Mouse (Mus musculus): Measurements from ENCODE around the gene Orai2.
"Not testable (repeated sequence)": the region's sequence is repeated elsewhere in the genome, so short reads cannot be mapped to it uniquely, and the experiment has no call there.

The Orai2 gene

DNA sequence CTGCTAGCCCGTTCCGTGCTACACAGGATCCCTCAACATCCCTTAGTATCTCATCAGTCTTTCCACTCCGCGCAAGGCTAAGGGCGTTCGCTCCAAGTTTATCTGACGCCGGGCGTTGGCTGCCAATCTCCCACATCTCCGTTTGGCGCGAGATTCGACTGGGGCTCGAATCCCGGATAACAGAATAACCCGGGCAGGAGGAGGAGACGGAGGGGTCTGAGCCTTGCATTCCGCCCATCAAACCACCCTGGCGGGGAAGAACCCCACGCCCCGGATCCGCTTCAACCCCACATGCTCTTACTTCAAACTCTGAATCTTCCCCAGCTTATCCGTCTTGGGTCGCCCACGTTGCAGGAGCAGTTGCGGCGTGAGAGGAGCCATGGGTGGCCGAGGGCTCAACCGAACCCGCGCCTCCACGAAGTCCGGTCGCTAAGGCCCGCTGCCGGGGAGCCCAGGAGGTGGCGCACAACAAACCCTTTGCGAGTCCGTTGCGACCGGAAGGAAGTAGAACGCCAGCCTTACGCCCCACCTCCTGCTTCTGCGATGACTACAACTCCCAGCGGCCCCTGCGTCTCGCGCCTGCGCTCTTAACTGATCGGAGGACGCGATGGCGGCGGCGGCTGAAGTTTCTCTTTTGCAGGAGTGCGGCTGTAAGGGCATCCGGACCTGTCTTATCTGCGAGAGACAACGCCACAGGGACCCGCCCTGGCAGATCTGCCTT lies 34.8 kb downstream of the Orai2 start, which contains the start of the genes Lrwd1 and Alkbh4:
TSS of gene Lrwd1 (minus strand) at position 504 of the 721 bp plus-strand sequence.
TSS of gene Alkbh4 (plus strand) at position 576 of the 721 bp plus-strand sequence.
- peak; percentile 99 for DNase-seq

DNA sequence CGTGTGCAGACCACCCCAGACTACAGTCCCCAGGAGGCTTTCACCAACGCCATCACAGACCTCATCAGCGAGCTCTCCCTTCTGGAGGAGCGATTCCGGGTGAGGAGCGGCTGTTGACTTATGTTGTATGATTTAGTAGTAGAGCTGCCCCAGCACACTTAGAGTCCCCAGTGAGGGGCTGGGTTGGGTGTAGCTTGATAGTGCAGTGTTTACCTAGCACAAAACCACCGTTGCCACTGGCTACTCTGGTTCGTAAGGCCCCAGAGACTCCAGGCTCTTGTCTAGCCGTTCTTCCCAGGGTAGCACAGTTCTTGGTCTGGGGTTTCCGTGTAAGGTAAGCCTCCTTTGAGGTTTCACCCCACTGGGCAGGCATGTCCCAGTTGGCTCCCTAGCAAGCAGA lies 48.3 kb downstream of the Orai2 start:
- DNase-seq, result no peak

DNA sequence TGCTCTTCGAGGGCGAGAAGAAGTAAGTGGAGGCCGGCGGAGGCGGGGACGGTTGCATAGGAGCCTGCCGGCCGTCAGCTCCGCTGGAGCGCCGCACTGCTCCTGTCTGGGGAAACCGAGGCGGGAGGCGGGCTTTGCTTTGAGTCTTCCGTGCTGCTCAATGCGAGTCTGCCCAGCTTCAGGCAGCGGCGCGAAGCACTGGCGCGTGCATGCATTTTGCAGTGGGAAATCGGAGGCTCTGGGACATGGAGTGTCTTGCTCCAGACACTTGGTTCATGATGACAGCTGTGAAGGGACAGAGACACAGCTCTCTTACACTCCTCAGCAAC lies 53.8 kb downstream of the Orai2 start:
- DNase-seq, result no peak

DNA sequence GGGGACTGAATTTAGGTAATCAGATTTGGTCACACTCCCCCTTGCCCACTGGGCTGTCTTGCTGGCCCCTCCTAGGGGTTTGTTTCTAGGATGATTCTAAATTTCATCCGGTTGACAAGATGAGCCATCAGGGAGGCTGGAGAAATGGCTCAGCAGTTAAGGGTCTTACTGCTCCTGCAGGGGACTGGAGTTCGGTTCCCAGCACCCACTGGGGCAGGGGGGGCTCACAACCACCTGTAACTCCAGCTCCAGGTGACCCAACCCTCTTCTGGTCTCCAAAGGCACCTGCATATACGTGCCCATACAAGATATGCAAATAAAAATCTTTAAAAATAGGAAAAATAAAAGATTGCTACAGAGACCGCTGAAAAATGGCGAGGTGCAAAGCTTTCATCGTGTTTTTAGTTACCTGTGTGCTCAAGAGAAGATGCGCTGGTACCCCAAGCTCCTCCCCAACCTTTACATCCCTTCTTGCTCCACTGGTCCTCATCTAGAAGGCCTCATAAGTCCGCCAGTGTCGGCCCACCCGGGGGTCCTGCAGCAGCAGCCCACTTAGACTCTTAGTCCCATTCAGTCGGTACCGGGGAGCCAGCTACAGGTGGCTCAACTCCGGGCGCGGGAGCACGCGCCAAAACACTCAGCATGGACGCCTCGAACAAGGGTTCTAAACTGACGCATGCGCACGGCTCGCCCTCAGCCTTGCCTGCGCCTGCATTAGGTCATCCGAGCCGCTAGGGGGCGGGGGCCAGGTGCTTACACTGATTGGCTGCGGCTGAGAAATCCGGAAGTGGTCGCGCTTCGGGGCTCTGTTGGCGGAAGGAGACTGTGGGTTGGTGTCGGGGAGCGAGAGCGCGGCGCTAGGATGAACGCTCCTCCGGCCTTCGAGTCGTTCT lies 54.4 kb downstream of the Orai2 start, which contains the start of gene Polr2j:
TSS of gene Polr2j (plus strand) at position 741 of the 893 bp plus-strand sequence.
- DNase-seq, result peak; percentile 99

DNA sequence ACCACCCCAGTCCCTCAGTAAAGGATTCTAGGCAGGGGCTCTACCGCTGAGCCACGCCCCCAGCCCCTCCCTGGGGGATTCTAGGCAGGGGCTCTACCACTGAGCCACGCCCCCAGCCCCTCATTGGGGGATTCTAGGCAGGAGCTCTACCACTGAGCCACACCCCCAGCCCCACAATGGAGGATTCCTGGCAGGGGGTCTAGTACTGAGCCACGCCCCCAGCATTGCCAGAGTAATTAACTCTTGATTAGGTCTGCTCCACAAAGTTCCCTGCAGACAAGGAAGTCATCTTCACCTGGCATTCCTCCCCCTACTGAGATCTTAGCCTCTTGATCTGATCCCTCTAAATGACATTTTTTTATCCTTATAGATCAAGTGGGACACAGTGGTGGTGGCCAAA lies 57.0 kb downstream of the Orai2 start:
- DNase-seq, result not testable (repeated sequence)

DNA sequence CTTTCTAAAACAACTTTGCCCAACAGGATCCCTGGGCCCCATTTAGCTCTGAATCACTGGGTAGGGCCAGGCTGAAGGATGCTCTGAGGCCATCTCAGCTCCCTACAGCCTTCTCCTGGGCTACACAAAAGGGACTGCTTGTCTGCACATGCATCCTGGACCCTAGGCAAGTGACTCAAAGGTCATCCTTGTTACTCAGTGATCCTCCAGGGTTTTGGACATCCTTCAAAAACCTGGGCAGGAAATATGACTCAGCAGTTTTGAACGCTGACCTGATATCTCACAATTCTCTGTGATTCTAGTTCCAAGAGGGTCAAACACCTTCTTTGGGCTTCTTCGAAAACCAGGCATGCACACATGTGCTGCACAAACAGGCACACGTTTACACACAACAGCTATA lies 61.5 kb downstream of the Orai2 start:
- no peak for DNase-seq

DNA sequence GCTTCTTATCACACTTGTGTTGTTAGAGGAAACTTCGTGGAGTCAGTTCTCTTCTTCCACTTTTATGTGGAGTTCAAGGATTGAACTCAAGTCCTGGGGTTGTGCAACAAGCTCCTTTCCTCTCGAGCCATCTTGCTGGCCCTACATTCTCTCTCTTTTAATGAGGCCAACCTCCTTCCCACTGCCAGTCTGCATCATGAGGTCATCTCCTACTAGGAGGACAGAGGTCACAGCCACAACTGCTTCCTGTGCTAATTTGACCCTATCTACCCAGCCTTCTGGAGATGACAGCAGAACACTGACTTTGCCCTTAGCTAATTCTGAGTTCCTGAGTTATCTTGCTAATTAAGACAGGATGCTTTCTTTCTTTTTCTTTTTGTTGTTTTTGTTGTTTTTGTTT lies 62.0 kb downstream of the Orai2 start:
- DNase-seq, result no peak

DNA sequence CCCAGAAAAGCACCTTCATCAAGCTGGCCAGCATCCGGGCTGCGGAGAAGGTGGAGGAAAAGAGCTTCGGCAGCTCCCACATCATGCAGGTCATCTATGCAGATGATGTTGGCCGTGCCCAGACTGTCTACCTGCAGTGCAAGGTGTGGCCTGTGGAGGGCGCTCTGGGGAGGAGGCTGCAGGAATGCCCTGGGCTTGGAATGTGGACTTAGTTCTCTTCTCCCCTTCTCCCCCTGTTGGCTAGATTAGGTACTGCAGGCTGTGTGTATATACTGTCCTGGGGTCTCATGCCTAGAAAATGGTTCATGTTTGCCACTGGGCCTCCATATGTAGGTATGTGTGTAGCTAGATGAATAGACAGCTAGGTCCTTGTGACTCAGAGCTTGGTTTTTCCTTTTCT lies 66.0 kb downstream of the Orai2 start:
- DNase-seq, result no peak

DNA sequence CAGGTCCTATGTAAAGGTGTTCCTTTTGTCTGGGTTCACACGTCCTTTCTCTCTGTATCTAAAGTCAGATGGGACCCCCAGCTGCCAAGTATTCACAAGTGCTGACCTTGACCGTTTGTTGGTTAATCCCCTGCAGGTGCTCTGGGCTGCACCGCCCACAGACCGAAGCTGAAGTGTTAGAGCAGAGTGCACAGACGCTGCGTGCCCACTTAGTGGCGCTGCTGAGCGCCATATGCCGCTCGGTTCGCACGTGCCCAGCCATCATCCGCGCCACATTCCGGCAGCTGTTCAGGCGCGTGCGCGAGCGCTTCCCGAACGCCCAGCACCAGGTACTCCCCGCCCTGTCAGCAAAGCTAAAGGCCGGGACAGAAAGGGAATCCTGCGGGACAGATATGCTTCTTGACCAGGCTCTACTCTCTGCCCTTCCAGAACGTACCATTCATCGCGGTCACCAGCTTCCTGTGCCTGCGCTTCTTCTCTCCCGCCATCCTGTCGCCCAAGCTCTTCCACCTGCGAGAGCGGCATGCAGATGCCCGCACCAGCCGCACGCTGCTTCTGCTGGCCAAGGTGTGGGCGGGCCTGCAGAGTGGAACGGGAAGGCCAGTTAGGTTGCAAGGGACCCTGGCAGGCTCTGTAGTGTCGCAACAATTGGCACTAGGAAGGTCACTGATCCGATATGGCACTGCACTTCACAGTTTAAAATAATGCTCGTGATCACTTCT lies 68.3 kb downstream of the Orai2 start:
- no peak for DNase-seq

DNA sequence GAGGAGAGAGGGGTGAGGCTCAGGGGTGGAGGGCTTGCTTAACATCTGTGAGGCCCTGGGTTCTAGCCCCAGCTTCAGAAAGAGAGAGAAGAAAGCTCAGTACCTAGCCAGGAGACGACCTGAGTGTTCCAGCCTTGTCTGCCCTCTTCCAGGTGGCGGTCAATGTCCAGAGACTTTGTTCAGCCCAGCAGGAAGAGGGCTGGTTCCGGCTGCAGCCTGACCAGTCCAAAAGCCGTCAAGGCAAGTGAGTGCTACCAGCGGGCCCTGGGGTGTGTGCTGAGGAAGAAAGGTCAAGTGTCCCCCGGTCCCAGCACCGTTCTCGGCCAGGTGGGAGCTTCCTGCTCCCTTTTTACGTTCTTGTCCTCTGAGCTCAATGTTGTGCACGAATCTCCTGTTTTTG lies 72.0 kb downstream of the Orai2 start:
- no peak for DNase-seq
